ENCODE assay signal across 8 mouse cellular contexts in the genomic region with DNA sequence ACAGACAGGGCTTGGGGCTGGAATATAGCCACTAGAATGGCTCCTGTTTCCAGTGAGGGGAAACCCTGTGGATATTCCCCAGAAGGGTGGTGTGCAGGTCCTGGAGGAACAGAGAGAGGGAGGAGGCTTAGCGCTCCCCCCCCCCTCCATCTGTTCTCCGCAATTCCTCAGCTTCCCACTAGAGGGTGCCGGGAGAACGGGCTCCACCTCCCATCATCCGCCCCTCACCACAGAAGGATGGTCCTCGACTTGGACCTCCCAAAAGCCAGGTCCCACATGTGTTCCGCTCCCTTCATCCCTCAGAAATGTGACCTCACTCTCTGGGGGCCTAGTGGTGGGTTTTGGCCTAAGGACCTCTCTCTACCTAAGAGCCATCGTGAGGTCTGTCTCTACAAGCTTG. TPM values are rescaled to one million over a fixed set of nuclear protein-coding genes. Genes with fewer than 3 reads are reported as not detected.
DNase-seq lines count a peak whose midpoint lies in the region; ATAC-seq and TF ChIP-seq lines count a peak whose summit lies in the region.

No protein-coding gene starts in this region.

- no peak overlapping the region for H3K9ac ChIP-seq in MEL (ENCODE audit: control insufficient read depth, low read depth, low read length, poor library complexity, severe bottlenecking)
- H3K9ac ChIP-seq in heart, embryonic 13.5 days: 0 out of 2 replicates have a peak overlapping the region, but pooled peaks have one; percentile 17

- H3K27me3 ChIP-seq in MEL (ENCODE audit: control insufficient read depth in 1 of 2, insufficient read depth in 2 of 2, low read length in 2 of 2) (peaks cover 0 to 3% of the 10 kb centered on the region in 2 experiments; a peak in 1 of 4 replicates), myocyte (ENCODE audit: control insufficient read depth, insufficient read depth, insufficient read length) (peaks cover 6% of the 10 kb centered on the region)
- H3K27me3 ChIP-seq in heart, embryonic 13.5 days (replicated peaks): peaks cover 37% of the 10 kb centered on the region

- no peak overlapping the region for H3K27ac ChIP-seq in layer of hippocampus, adult 2 months
- H3K27ac ChIP-seq in MEL (ENCODE audit: control insufficient read depth, low read depth, low read length): no peak overlapping the region
- H3K27ac ChIP-seq in heart, embryonic 13.5 days (replicated peaks): peak overlapping the region; percentile 71

- H3K79me2 ChIP-seq in MEL (ENCODE audit: control insufficient read depth, insufficient read depth, low read length, poor library complexity) (no peaks in the 10 kb centered on the region), myocyte (ENCODE audit: control insufficient read depth, insufficient read depth) (no peaks in the 10 kb centered on the region)

- peak in 1 of 2 experiments; percentile 61 for DNase-seq in layer of hippocampus, adult 2 months (ENCODE audit: low spot score in 2 of 2)
- DNase-seq in layer of hippocampus, adult 9-11 months: no peak
- DNase-seq in MEL (ENCODE audit: low read depth, low spot score): peak; percentile 6
- peak; percentile 65 for DNase-seq in embryo, embryonic 9.5 days (ENCODE audit: extremely low spot score)
- DNase-seq in kidney, postnatal 14 days: peak; percentile 52
- no peak for DNase-seq in natural killer cell, adult 2 months (ENCODE audit: low spot score in 2 of 2)

- H3K36me3 ChIP-seq in MEL (ENCODE audit: control insufficient read depth in 1 of 2, insufficient read depth in 2 of 2, low read length in 2 of 2) (no peaks in the 10 kb centered on the region), myocyte (ENCODE audit: control insufficient read depth, insufficient read depth) (no peaks in the 10 kb centered on the region)
- no peaks in the 10 kb centered on the region for H3K36me3 ChIP-seq in heart, embryonic 13.5 days

- H3K4me3 ChIP-seq in layer of hippocampus, adult 2 months: no peak overlapping the region
- no peak overlapping the region for H3K4me3 ChIP-seq in MEL (ENCODE audit: control insufficient read depth in 1 of 2, insufficient read depth in 1 of 2, low read depth in 2 of 2, low read length in 2 of 2)
- H3K4me3 ChIP-seq in heart, embryonic 13.5 days: no peak overlapping the region
- no peak overlapping the region for H3K4me3 ChIP-seq in myocyte

- no peak for TF ChIP-seq EP300 in MEL (IDR thresholded peaks at IDR 0.05; ENCODE audit: low read depth in 1 of 2, low read length in 2 of 2)

- H3K4me2 ChIP-seq in heart, embryonic 13.5 days: peak overlapping the region; percentile 57
- peak overlapping the region; percentile 61 for H3K4me2 ChIP-seq in myocyte (ENCODE audit: low read depth)

- ATAC-seq in heart, embryonic 13.5 days (ENCODE audit: extremely low read depth, insufficient number of reproducible peaks, low FRiP score, low TSS enrichment): no peak

- H3K9me3 ChIP-seq in MEL (replicated peaks; ENCODE audit: insufficient read depth, low read length): no peaks in the 10 kb centered on the region
- no peaks in the 10 kb centered on the region for H3K9me3 ChIP-seq in heart, embryonic 13.5 days

- TF ChIP-seq CTCF in layer of hippocampus, adult 2 months (conservative IDR thresholded peaks at IDR 0.05): peak; percentile 85
- peak; percentile 43 to 60 (median 51); a peak in 5 of 6 replicates for TF ChIP-seq CTCF in MEL (IDR thresholded peaks at IDR 0.05 in 2 of 3, conservative IDR thresholded peaks at IDR 0.05 in 1 of 3; ENCODE audit: control insufficient read depth in 1 of 3, insufficient read depth in 1 of 3, low read depth in 2 of 3, low read length in 3 of 3, poor library complexity in 1 of 3, severe bottlenecking in 1 of 3)

- no peak overlapping the region for H3ac ChIP-seq in myocyte (ENCODE audit: control insufficient read depth, insufficient read length)

- 4% methylated on average over 8 of the region's 8 CpGs for WGBS in heart, embryonic 13.5 days

- TF ChIP-seq POLR2A in MEL (IDR thresholded peaks at IDR 0.05; ENCODE audit: control insufficient read depth in 1 of 2, insufficient read depth in 1 of 2, low read depth in 1 of 2, low read length in 2 of 2, poor library complexity in 1 of 2): no peak
- TF ChIP-seq POLR2A in myocyte (IDR thresholded peaks at IDR 0.05; ENCODE audit: insufficient read length, low read depth): no peak

- H3K4me1 ChIP-seq in MEL (ENCODE audit: control insufficient read depth in 1 of 2, insufficient read depth in 2 of 2, low read length in 2 of 2): no peaks in the 10 kb centered on the region
- peaks cover 24% of the 10 kb centered on the region for H3K4me1 ChIP-seq in heart, embryonic 13.5 days

- TF ChIP-seq RAD21 in MEL (IDR thresholded peaks at IDR 0.05; ENCODE audit: low read depth, low read length): peak; percentile 22

TF ChIP-seq in MEL, 35 proteins besides CTCF, POLR2A, EP300 and RAD21:
- peak; percentile 45; the same call in 1 of the 2 replicates for TF ChIP-seq SMC3 (IDR thresholded peaks at IDR 0.05; ENCODE audit: low read depth, low read length)
- no peak for TF ChIP-seq NRF1 (IDR thresholded peaks at IDR 0.05; ENCODE audit: insufficient read depth, low read depth, low read length, poor library complexity, severe bottlenecking)
TF ChIP-seq in MEL: peak in this region for 1.

TF ChIP-seq in myocyte, 11 proteins besides CTCF, POLR2A, EP300 and RAD21:
- TF ChIP-seq USF1 (IDR thresholded peaks at IDR 0.05; ENCODE audit: low read depth) (no peak), SRF (IDR thresholded peaks at IDR 0.05; ENCODE audit: control insufficient read depth, insufficient read length, low read depth) (no peak), TCF12 (IDR thresholded peaks at IDR 0.05; ENCODE audit: insufficient read depth, poor library complexity, severe bottlenecking) (no peak), MYOD1 (IDR thresholded peaks at IDR 0.05; ENCODE audit: control insufficient read depth in 1 of 3, insufficient read length in 2 of 3, low read depth in 2 of 3) (no peak), MYOG (IDR thresholded peaks at IDR 0.05; ENCODE audit: control insufficient read depth in 1 of 3, insufficient read depth in 1 of 3, insufficient read length in 2 of 3, low read depth in 2 of 3) (no peak), E2F4 (IDR thresholded peaks at IDR 0.05; ENCODE audit: insufficient read depth) (no peak), MAX (IDR thresholded peaks at IDR 0.05; ENCODE audit: low read depth) (no peak), TCF3 (IDR thresholded peaks at IDR 0.05; ENCODE audit: insufficient read length, low read depth) (no peak), POLR2AphosphoS2 (IDR thresholded peaks at IDR 0.05; ENCODE audit: insufficient read length, low read depth) (no peak), CEBPB (IDR thresholded peaks at IDR 0.05; ENCODE audit: insufficient read depth, poor library complexity, severe bottlenecking) (no peak), REST (IDR thresholded peaks at IDR 0.05; ENCODE audit: insufficient read depth, insufficient read length) (no peak)

RNA-seq across cellular contexts. Expression of gene Col16a1, which starts 11.5 kb away (rescaled TPM):
- total RNA-seq in layer of hippocampus, adult 2 months (2021): 10 to 100 TPM; 14.5 to 15.2 TPM
- total RNA-seq in MEL (2012; rRNA removed): 0.23 and 0.50 TPM in 2 replicates
- under 1 TPM in 1 of 2 experiments, not detected in 1; 0.25 TPM for polyA plus RNA-seq in MEL (2012; ENCODE audit: insufficient read depth in 1 of 2, insufficient read length in 2 of 2, low read depth in 1 of 2, low replicate concordance in 2 of 2, missing spikeins in 1 of 2)
- polyA plus RNA-seq in heart, embryonic 13.5 days (2015; fragmentation: Nextera tagmentation; extraction: Ambion mirVana): 26.9 and 30.4 TPM in 2 replicates
- polyA plus RNA-seq in myocyte (2012; fragmentation: generic; extraction: Trizol): 13.9 TPM

RNA-seq across cellular contexts. Expression of gene Adgrb2, which starts 51.4 kb away (rescaled TPM):
- 100 to 1,000 TPM; 549 to 563 TPM for total RNA-seq in layer of hippocampus, adult 2 months (2021)
- 0.04 TPM in 1 of 2 replicates, not detected in the other for total RNA-seq in MEL (2012; rRNA removed)
- polyA plus RNA-seq in MEL (2012; ENCODE audit: insufficient read depth in 1 of 2, insufficient read length in 2 of 2, low read depth in 1 of 2, low replicate concordance in 2 of 2, missing spikeins in 1 of 2) (under 1 TPM in 1 of 2 experiments, not detected in 1; 0.15 TPM), myocyte (2012; fragmentation: generic; extraction: Trizol) (0.08 TPM)
- polyA plus RNA-seq in heart, embryonic 13.5 days (2015; fragmentation: Nextera tagmentation; extraction: Ambion mirVana): 1.4 and 1.6 TPM in 2 replicates

Comparison
In these comparisons a context has a peak if more than half of its experiments do, and no peak if none do; other contexts are left out.
1. DNase-seq: peak in MEL (single experiment), embryo, embryonic 9.5 days (single experiment) and kidney, postnatal 14 days (single experiment); none in layer of hippocampus, adult 9-11 months (single experiment) and natural killer cell, adult 2 months (0 of 2).
2. RNA of gene Col16a1, which starts 11.5 kb away (polyA plus RNA-seq): 26.9 to 30.4 TPM in heart, embryonic 13.5 days and 13.9 TPM in myocyte (single experiment); 0.25 TPM in MEL; every median in the first group is over 10 times any median in the second.